ENCODE assay signal across 8 mouse cellular contexts in genomic region chr9:66795464-66796324, GRCm38 (mm10). TPM values are rescaled to one million over a fixed set of nuclear protein-coding genes. Genes with fewer than 3 reads are reported as not detected.
DNase-seq lines count a peak whose midpoint lies in the region; ATAC-seq and TF ChIP-seq lines count a peak whose summit lies in the region.

TSS of gene Aph1b (minus strand) at chr9:66795490.

- peak within 1 kb of the TSS; percentile 94 for H3K4me3 ChIP-seq in E14TG2a.4 (replicated peaks; ENCODE audit: low read length)
- peak within 1 kb of the TSS; percentile 67 for H3K4me3 ChIP-seq in forebrain, embryonic 12.5 days (replicated peaks)
- peak within 1 kb of the TSS; percentile 71 for H3K4me3 ChIP-seq in heart, postnatal 0 days (ENCODE audit: low read depth, low read length)
- peak within 1 kb of the TSS; percentile 63 for H3K4me3 ChIP-seq in liver, embryonic 16.5 days (ENCODE audit: low read depth, low read length)
- H3K4me3 ChIP-seq in neural tube, embryonic 13.5 days: peak within 1 kb of the TSS; percentile 75
- H3K4me3 ChIP-seq in testis, adult 2 months (ENCODE audit: control insufficient read depth, low read depth, low read length): peak within 1 kb of the TSS; percentile 95

- peaks cover 29% of the 10 kb centered on the region for H3K27me3 ChIP-seq in E14TG2a.4 (ENCODE audit: insufficient read depth, low read length)
- H3K27me3 ChIP-seq in forebrain, embryonic 12.5 days: 0 out of 2 replicates have a peak, but pooled peaks cover 10% of the 10 kb centered on the region
- H3K27me3 ChIP-seq in heart, postnatal 0 days (ENCODE audit: control insufficient read depth, insufficient read depth, low read length): no peaks in the 10 kb centered on the region
- peaks cover 16% of the 10 kb centered on the region for H3K27me3 ChIP-seq in liver, embryonic 16.5 days (ENCODE audit: control insufficient read depth, insufficient read depth, low read depth, low read length)
- no peaks in the 10 kb centered on the region for H3K27me3 ChIP-seq in neural tube, embryonic 13.5 days
- H3K27me3 ChIP-seq in testis, adult 2 months (ENCODE audit: control insufficient read depth, insufficient read depth, low read length): no peaks in the 10 kb centered on the region

- no peaks in the 10 kb centered on the region for H3K9me3 ChIP-seq in E14TG2a.4 (ENCODE audit: low read length)
- no peaks in the 10 kb centered on the region for H3K9me3 ChIP-seq in forebrain, embryonic 12.5 days
- H3K9me3 ChIP-seq in heart, postnatal 0 days (replicated peaks; ENCODE audit: control insufficient read depth, low read length): no peaks in the 10 kb centered on the region
- H3K9me3 ChIP-seq in liver, embryonic 16.5 days (replicated peaks; ENCODE audit: control insufficient read depth, low read length): no peaks in the 10 kb centered on the region
- no peaks in the 10 kb centered on the region for H3K9me3 ChIP-seq in neural tube, embryonic 13.5 days

- H3K4me1 ChIP-seq in E14TG2a.4 (replicated peaks; ENCODE audit: low read depth, low read length): peaks cover 12% of the 10 kb centered on the region
- H3K4me1 ChIP-seq in forebrain, embryonic 12.5 days: peaks cover 17% of the 10 kb centered on the region; the same call in 1 of the 2 replicates
- peaks cover 6% of the 10 kb centered on the region; the same call in 1 of the 2 replicates for H3K4me1 ChIP-seq in heart, postnatal 0 days (ENCODE audit: control insufficient read depth, insufficient read depth)
- H3K4me1 ChIP-seq in liver, embryonic 16.5 days (ENCODE audit: control insufficient read depth, low read depth, low read length): peaks cover 11% of the 10 kb centered on the region
- peaks cover 21% of the 10 kb centered on the region for H3K4me1 ChIP-seq in neural tube, embryonic 13.5 days (replicated peaks)
- H3K4me1 ChIP-seq in testis, adult 2 months (ENCODE audit: control insufficient read depth, insufficient read depth, low read length): peaks cover 13% of the 10 kb centered on the region

- WGBS in forebrain, embryonic 12.5 days: under 1% methylated on average over 42 of the region's 42 CpGs
- WGBS in heart, postnatal 0 days: under 1% methylated on average over 42 of the region's 42 CpGs
- WGBS in liver, embryonic 16.5 days (ENCODE audit: insufficient replicate concordance): under 1% methylated on average over 42 of the region's 42 CpGs
- under 1% methylated on average over 42 of the region's 42 CpGs for WGBS in neural tube, embryonic 13.5 days

- TF ChIP-seq EP300 in heart, postnatal 0 days (IDR thresholded peaks at IDR 0.05; ENCODE audit: low read depth): no peak

- ATAC-seq in forebrain, embryonic 12.5 days (ENCODE audit: low FRiP score): peak; percentile 99
- peak; percentile 95 for ATAC-seq in heart, postnatal 0 days (ENCODE audit: insufficient read depth, low read depth)
- peak; percentile 96 for ATAC-seq in liver, embryonic 16.5 days (ENCODE audit: low read depth)
- peak; percentile 99 for ATAC-seq in neural tube, embryonic 13.5 days (ENCODE audit: low read depth)

- TF ChIP-seq POLR2A in testis, adult 2 months (IDR thresholded peaks at IDR 0.05; ENCODE audit: control insufficient read depth, low read depth, low read length): peak; percentile 49; the same call in 1 of the 2 replicates

- peak within 1 kb of the TSS; percentile 80 for H3K4me2 ChIP-seq in forebrain, embryonic 12.5 days
- peak within 1 kb of the TSS; percentile 81 for H3K4me2 ChIP-seq in heart, postnatal 0 days (ENCODE audit: low read depth, low read length)
- H3K4me2 ChIP-seq in liver, embryonic 16.5 days (ENCODE audit: low read depth, low read length): peak within 1 kb of the TSS; percentile 96
- peak within 1 kb of the TSS; percentile 82 for H3K4me2 ChIP-seq in neural tube, embryonic 13.5 days

- DNase-seq in c-Kit-positive CD71-positive TER-119-positive erythroid progenitor cells, embryonic 14.5 days (ENCODE audit: low spot score): peak; percentile 98
- DNase-seq in heart, postnatal 0 days (ENCODE audit: low spot score): peak; percentile 99
- peak; percentile 96 to 98 for DNase-seq in kidney, postnatal 4 days

- no peak for TF ChIP-seq CTCF in E14TG2a.4 (conservative IDR thresholded peaks at IDR 0.05; ENCODE audit: low read length)
- no peak for TF ChIP-seq CTCF in heart, postnatal 0 days (IDR thresholded peaks at IDR 0.05; ENCODE audit: low read depth)
- 0 out of 2 replicates have a peak, but pooled peaks have one; percentile 8 for TF ChIP-seq CTCF in testis, adult 2 months (IDR thresholded peaks at IDR 0.05; ENCODE audit: control insufficient read depth, insufficient read depth, insufficient replicate concordance, low read depth, low read length)

- no peaks in the 10 kb centered on the region for H3K36me3 ChIP-seq in E14TG2a.4 (ENCODE audit: insufficient read depth, low read length)
- H3K36me3 ChIP-seq in forebrain, embryonic 12.5 days (replicated peaks): no peaks in the 10 kb centered on the region
- no peaks in the 10 kb centered on the region for H3K36me3 ChIP-seq in heart, postnatal 0 days (replicated peaks; ENCODE audit: control insufficient read depth, insufficient read depth, low read length)
- H3K36me3 ChIP-seq in liver, embryonic 16.5 days (ENCODE audit: control insufficient read depth, insufficient read depth): no peaks in the 10 kb centered on the region
- H3K36me3 ChIP-seq in neural tube, embryonic 13.5 days: no peaks in the 10 kb centered on the region
- H3K36me3 ChIP-seq in testis, adult 2 months (ENCODE audit: control insufficient read depth, insufficient read depth, low read length): no peaks in the 10 kb centered on the region

- peak within 1 kb of the TSS; percentile 86 for H3K27ac ChIP-seq in forebrain, embryonic 12.5 days
- H3K27ac ChIP-seq in heart, postnatal 0 days (ENCODE audit: low read depth): peak within 1 kb of the TSS; percentile 91
- peak within 1 kb of the TSS; percentile 72 for H3K27ac ChIP-seq in liver, embryonic 16.5 days (ENCODE audit: low read length)
- H3K27ac ChIP-seq in neural tube, embryonic 13.5 days (replicated peaks): peak within 1 kb of the TSS; percentile 94
- H3K27ac ChIP-seq in testis, adult 2 months (ENCODE audit: control insufficient read depth, insufficient read depth, low read depth, low read length): peak within 1 kb of the TSS; percentile 87

- H3K9ac ChIP-seq in forebrain, embryonic 12.5 days: peak within 1 kb of the TSS; percentile 72
- peak within 1 kb of the TSS; percentile 59 for H3K9ac ChIP-seq in heart, postnatal 0 days (replicated peaks; ENCODE audit: low read depth, low read length)
- H3K9ac ChIP-seq in liver, embryonic 16.5 days (ENCODE audit: low read depth, low read length): peak within 1 kb of the TSS; percentile 57
- H3K9ac ChIP-seq in neural tube, embryonic 13.5 days: peak within 1 kb of the TSS; percentile 93

RNA-seq across cellular contexts. Expression of gene Aph1b, which starts in this region (rescaled TPM):
- 20.4 and 22.5 TPM in 2 replicates for polyA plus RNA-seq in forebrain, embryonic 12.5 days (2016; fragmentation: Nextera tagmentation; extraction: Ambion mirVana)
- total RNA-seq in heart, postnatal 0 days (2014; rRNA removed; ENCODE audit: low replicate concordance): 5.9 and 6.0 TPM in 2 replicates
- 5.4 and 5.8 TPM in 2 replicates for polyA plus RNA-seq in heart, postnatal 0 days (2015; fragmentation: Nextera tagmentation; extraction: Ambion mirVana)
- polyA plus RNA-seq in liver, embryonic 16.5 days (2015; fragmentation: Nextera tagmentation; extraction: Ambion mirVana): 1.9 and 2.0 TPM in 2 replicates
- polyA plus RNA-seq in neural tube, embryonic 13.5 days (2015; fragmentation: Nextera tagmentation; extraction: Ambion mirVana): 20.0 and 22.0 TPM in 2 replicates
- polyA plus RNA-seq in testis, adult 2 months (2012; rRNA removed): 1.6 and 1.9 TPM in 2 replicates

Comparison
In these comparisons a context has a peak if more than half of its experiments do, and no peak if none do; other contexts are left out.
1. Peak in every context shown above with its lines: DNase-seq, ATAC-seq, H3K4me3 ChIP-seq and H3K27ac ChIP-seq.